Mouse (Mus musculus): ENCODE measurements at regions not wholly inside any gene's neighbourhood (a gene's known extent, or its start where the extent isn't known, plus 50 kb on each side); places are given as distances from the start of the nearest gene placed in this dataset.

- no peak for DNase-seq (ENCODE audit: low read depth, low spot score)
- peaks cover 14 to 33% of the 10 kb centered on the region in 2 experiments; a peak in 3 of 4 replicates for H3K4me1 ChIP-seq (ENCODE audit: control insufficient read depth in 1 of 2, insufficient read depth in 2 of 2, low read length in 2 of 2)
- H3K4me3 ChIP-seq (ENCODE audit: control insufficient read depth in 1 of 2, insufficient read depth in 1 of 2, low read depth in 2 of 2, low read length in 2 of 2), result no peak overlapping the region
- no peaks in the 10 kb centered on the region for H3K79me2 ChIP-seq (ENCODE audit: control insufficient read depth, insufficient read depth, low read length, poor library complexity)
- TF ChIP-seq TBP (IDR thresholded peaks at IDR 0.05; ENCODE audit: low read depth, low read length) (no peak), ZMIZ1 (IDR thresholded peaks at IDR 0.05; ENCODE audit: low read depth, low read length) (no peak)
- peaks cover 0 to 18% of the 10 kb centered on the region in 2 experiments; a peak in 2 of 4 replicates for H3K36me3 ChIP-seq (ENCODE audit: control insufficient read depth in 1 of 2, insufficient read depth in 2 of 2, low read length in 2 of 2)
- no peak overlapping the region for H3K27ac ChIP-seq (ENCODE audit: control insufficient read depth, low read depth, low read length)
- no peaks in the 10 kb centered on the region for H3K27me3 ChIP-seq (ENCODE audit: control insufficient read depth in 1 of 2, insufficient read depth in 2 of 2, low read length in 2 of 2)
- no peak overlapping the region for H3K9ac ChIP-seq (ENCODE audit: control insufficient read depth, low read depth, low read length, poor library complexity, severe bottlenecking)
- no peaks in the 10 kb centered on the region for H3K9me3 ChIP-seq (replicated peaks; ENCODE audit: insufficient read depth, low read length)
Observed at GRCm38 (mm10) chr2:92672106-92672505, 72.6 kb downstream of the Chst1 start.

GRCm38 (mm10) chr2:92673064-92673813 is 73.7 kb downstream of the Chst1 start:
- no peaks in the 10 kb centered on the region for H3K27me3 ChIP-seq (ENCODE audit: control insufficient read depth in 1 of 2, insufficient read depth in 2 of 2, low read length in 2 of 2)
- no peak overlapping the region for H3K9ac ChIP-seq (ENCODE audit: control insufficient read depth, low read depth, low read length, poor library complexity, severe bottlenecking)
- H3K9me3 ChIP-seq (replicated peaks; ENCODE audit: insufficient read depth, low read length), result no peaks in the 10 kb centered on the region
- peaks cover 0 to 14% of the 10 kb centered on the region in 2 experiments; a peak in 2 of 4 replicates for H3K36me3 ChIP-seq (ENCODE audit: control insufficient read depth in 1 of 2, insufficient read depth in 2 of 2, low read length in 2 of 2)
- no peak overlapping the region for H3K4me3 ChIP-seq (ENCODE audit: control insufficient read depth in 1 of 2, insufficient read depth in 1 of 2, low read depth in 2 of 2, low read length in 2 of 2)
- H3K4me1 ChIP-seq (ENCODE audit: control insufficient read depth in 1 of 2, insufficient read depth in 2 of 2, low read length in 2 of 2), result peaks cover 10 to 28% of the 10 kb centered on the region in 2 experiments
- H3K79me2 ChIP-seq (ENCODE audit: control insufficient read depth, insufficient read depth, low read length, poor library complexity), result no peaks in the 10 kb centered on the region
- H3K27ac ChIP-seq (ENCODE audit: control insufficient read depth, low read depth, low read length), result no peak overlapping the region
- peak; percentile 61 for DNase-seq (ENCODE audit: low read depth, low spot score)
- no peak for TF ChIP-seq USF2 (IDR thresholded peaks at IDR 0.05; ENCODE audit: borderline replicate concordance in 1 of 2, insufficient read depth in 1 of 2, low read depth in 1 of 2, low read length in 2 of 2)
- peak; percentile 65 for TF ChIP-seq TCF12 (IDR thresholded peaks at IDR 0.05; ENCODE audit: low read depth, low read length)
- TF ChIP-seq HCFC1 (IDR thresholded peaks at IDR 0.05; ENCODE audit: low read depth, low read length), result no peak
- no peak for TF ChIP-seq UBTF (IDR thresholded peaks at IDR 0.05; ENCODE audit: borderline replicate concordance, insufficient read depth, low read depth, low read length)
- no peak for TF ChIP-seq ZNF384 (IDR thresholded peaks at IDR 0.05; ENCODE audit: low read depth, low read length)
- TF ChIP-seq ZKSCAN1 (IDR thresholded peaks at IDR 0.05; ENCODE audit: low read depth, low read length), result no peak
- TF ChIP-seq MAZ (IDR thresholded peaks at IDR 0.05; ENCODE audit: low read depth, low read length), result no peak
- no peak for TF ChIP-seq MEF2A (IDR thresholded peaks at IDR 0.05; ENCODE audit: extremely low read depth, insufficient replicate concordance, low read depth, low read length, poor library complexity, severe bottlenecking)
- no peak for TF ChIP-seq USF1 (IDR thresholded peaks at IDR 0.05; ENCODE audit: low read depth, low read length)
- TF ChIP-seq NELFE (IDR thresholded peaks at IDR 0.05; ENCODE audit: low read depth, low read length), result no peak
- TF ChIP-seq BHLHE40 (IDR thresholded peaks at IDR 0.05; ENCODE audit: borderline replicate concordance, low read depth, low read length), result no peak
- no peak for TF ChIP-seq SIN3A (IDR thresholded peaks at IDR 0.05; ENCODE audit: low read length)
- no peak for TF ChIP-seq POLR2AphosphoS5 (IDR thresholded peaks at IDR 0.05; ENCODE audit: borderline replicate concordance, low read depth, low read length)
- no peak for TF ChIP-seq MAX (IDR thresholded peaks at IDR 0.05; ENCODE audit: low read length)
- TF ChIP-seq KAT2A (conservative IDR thresholded peaks at IDR 0.05; ENCODE audit: low read depth, low read length), result no peak
- no peak for TF ChIP-seq CHD1 (IDR thresholded peaks at IDR 0.05; ENCODE audit: low read depth, low read length)
- no peak for TF ChIP-seq MYC (IDR thresholded peaks at IDR 0.05; ENCODE audit: low read depth, low read length)
- TF ChIP-seq ELF1 (IDR thresholded peaks at IDR 0.05; ENCODE audit: low read depth, low read length), result no peak
- TF ChIP-seq GABPA (IDR thresholded peaks at IDR 0.05; ENCODE audit: low read depth, low read length), result no peak
- peak; percentile 74 for TF ChIP-seq GATA1 (IDR thresholded peaks at IDR 0.05; ENCODE audit: low read depth, low read length)
- TF ChIP-seq MAFK (IDR thresholded peaks at IDR 0.05; ENCODE audit: borderline replicate concordance, low read depth, low read length), result no peak
- no peak for TF ChIP-seq TAL1 (IDR thresholded peaks at IDR 0.05; ENCODE audit: low read length)
- no peak for TF ChIP-seq CTCF (IDR thresholded peaks at IDR 0.05 in 2 of 3, conservative IDR thresholded peaks at IDR 0.05 in 1 of 3; ENCODE audit: control insufficient read depth in 1 of 3, insufficient read depth in 1 of 3, low read depth in 2 of 3, low read length in 3 of 3, poor library complexity in 1 of 3, severe bottlenecking in 1 of 3)
- no peak for TF ChIP-seq POLR2AphosphoS2 (IDR thresholded peaks at IDR 0.05; ENCODE audit: low read length)
- no peak for TF ChIP-seq POLR2A (IDR thresholded peaks at IDR 0.05; ENCODE audit: control insufficient read depth in 1 of 2, insufficient read depth in 1 of 2, low read depth in 1 of 2, low read length in 2 of 2, poor library complexity in 1 of 2)
- peak; percentile 68 to 80 for TF ChIP-seq EP300 (IDR thresholded peaks at IDR 0.05; ENCODE audit: low read depth in 1 of 2, low read length in 2 of 2)
- TF ChIP-seq CHD2 (IDR thresholded peaks at IDR 0.05; ENCODE audit: low read length), result no peak
- TF ChIP-seq RCOR1 (IDR thresholded peaks at IDR 0.05; ENCODE audit: low read depth, low read length), result peak; percentile 48
- TF ChIP-seq NRF1 (IDR thresholded peaks at IDR 0.05; ENCODE audit: insufficient read depth, low read depth, low read length, poor library complexity, severe bottlenecking), result no peak
